Mouse (Mus musculus): ENCODE results near the gene Mut.

The Mut gene

GRCm38 (mm10) chr17:40934420-40935231 lies at the start of gene Mut, which contains the start of gene Cenpq:
TSS of gene Mut (plus strand) at chr17:40934685.
TSS of gene Cenpq (minus strand) at chr17:40935047.
- peak; percentile 86 for DNase-seq (ENCODE audit: extremely low spot score, low read depth, low spot score)

- no peak for DNase-seq (ENCODE audit: extremely low spot score, low read depth, low spot score)
Measured at GRCm38 (mm10) chr17:40885155-40885554, 49.3 kb upstream of the Mut start.

GRCm38 (mm10) chr17:40887849-40888536 lies 46.5 kb upstream of the Mut start:
- DNase-seq (ENCODE audit: extremely low spot score, low read depth, low spot score), result no peak

DNA sequence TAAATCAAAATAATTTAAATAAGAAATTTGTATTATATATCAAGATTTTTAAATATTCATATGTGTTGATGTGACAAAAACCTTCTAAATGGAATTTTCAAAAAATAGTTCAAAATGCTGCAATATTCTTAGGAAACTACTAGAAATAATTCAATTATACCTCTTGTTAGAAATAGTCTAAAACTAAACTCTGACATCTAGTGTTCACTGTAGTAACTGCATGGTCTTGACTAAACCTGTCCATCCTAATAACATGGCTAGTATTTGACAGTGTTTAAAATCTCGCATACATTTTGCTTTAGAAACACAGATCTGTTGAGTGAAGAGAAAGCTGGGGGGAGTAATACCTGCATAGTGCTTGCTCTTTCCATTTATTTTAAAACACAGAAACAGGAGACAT lies 37.6 kb upstream of the Mut start:
- no peak for DNase-seq (ENCODE audit: extremely low spot score, low read depth, low spot score)

DNA sequence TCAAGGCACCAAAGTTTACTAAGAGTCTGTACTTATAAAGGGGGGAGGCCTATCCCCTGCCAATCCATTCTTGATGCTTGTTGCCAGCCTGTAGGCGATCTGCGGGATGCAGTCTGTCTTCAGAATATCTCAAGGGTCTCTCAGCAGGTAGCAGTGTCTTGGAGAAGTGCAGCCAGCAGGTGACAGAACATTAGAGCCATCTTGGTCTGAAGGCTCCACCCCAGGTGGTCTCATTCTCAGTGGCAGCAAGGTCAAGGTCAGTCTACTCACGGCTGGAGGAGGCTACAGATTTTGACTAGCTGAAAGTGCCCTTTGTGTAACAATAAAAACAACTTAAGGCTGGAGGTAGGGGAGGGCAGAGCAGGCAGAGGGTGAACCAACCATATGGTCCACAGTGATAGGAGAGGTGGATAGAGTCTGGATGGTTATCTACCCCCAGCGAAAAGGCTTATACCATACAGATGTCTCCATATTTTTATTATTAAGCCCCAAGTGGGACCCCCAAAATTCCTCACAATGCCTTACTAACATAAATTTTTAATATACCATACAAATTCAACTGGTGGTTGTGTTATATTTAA lies 34.6 kb upstream of the Mut start:
- no peak for DNase-seq (ENCODE audit: extremely low spot score, low read depth, low spot score)

DNA sequence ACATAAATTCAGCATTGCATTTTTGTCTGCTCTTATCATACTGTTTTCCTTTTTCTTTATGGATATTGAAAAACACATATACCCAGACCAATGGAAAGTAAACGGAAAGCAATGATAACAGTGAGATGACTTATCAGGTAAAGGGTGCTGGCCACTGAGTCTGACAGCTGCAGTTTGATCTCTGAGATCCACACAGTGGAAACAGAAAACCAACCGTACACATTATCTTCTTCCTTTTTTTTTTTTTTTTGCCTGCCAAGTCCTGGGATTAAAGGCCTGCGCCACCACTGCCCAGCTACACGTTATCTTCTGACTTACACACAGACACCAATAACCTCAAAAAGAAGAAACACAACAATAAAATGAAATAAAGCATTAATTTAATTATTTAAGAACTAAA lies 31.1 kb upstream of the Mut start:
- no peak for DNase-seq (ENCODE audit: extremely low spot score, low read depth, low spot score)

GRCm38 (mm10) chr17:40904056-40904597 lies 30.4 kb upstream of the Mut start:
- no peak for DNase-seq (ENCODE audit: extremely low spot score, low read depth, low spot score)

DNA sequence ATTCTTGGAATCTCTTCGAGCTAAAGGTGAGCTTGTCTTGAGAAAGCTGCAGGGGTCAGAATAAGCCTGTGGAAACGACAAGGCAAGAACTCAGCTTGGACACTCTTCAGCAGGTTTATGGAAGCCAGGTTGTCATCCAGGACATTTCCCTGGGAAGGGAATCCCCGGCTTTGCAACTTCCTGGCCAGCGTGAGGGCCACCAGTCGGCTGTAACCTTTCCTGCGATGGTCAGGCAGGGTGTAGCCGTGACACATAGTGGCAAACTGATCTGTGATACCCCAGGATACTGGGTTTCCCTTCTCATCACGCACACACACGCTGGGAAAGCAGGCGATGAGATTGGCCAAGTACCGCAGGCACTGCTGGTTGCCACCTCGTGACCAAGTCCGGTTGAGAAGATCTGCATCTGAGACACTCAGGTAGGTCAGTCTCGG lies 29.7 kb upstream of the Mut start:
- no peak for DNase-seq (ENCODE audit: extremely low spot score, low read depth, low spot score)

DNA sequence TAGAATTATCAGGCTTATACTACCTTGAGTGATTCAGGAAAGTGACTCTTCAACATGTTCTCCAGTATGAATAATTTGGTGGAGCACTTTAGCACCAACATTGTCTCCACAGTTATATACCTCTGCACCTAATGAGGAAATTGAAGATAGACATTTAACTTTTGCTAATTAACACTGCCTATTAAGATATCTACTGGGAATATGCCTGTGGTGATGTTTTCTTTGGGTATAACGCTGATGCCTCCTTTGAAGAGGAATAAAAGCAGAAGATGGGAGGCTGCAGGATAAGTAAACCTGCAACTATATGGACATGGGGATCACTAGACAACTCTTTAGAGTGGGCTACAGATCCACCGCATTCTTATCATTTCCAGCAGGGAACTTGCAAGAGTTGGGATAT lies 20.2 kb upstream of the Mut start, which contains the start of gene Glyatl3:
Glyatl3 (minus strand) TSS at position 101 of the 400 bp plus-strand sequence.
- no peak for DNase-seq (ENCODE audit: extremely low spot score, low read depth, low spot score)

DNA sequence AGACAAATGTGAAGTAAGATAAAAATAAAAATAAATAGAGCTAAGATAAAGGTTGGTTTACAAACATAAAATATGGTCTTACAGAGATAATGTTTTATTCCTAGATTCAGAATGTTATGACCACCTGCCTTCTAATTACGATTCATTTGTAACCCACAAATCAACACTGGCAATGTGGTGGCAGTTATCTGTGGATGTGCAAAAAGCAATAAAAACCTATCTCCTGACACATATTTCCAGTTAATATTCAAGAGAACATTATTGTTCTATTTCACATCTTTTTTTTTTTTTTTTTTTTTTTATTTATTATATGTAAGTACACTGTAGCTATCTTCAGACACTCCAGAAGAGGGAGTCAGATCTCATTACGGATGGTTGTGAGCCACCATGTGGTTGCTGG lies 19.0 kb upstream of the Mut start:
- DNase-seq (ENCODE audit: extremely low spot score, low read depth, low spot score), result no peak

DNA sequence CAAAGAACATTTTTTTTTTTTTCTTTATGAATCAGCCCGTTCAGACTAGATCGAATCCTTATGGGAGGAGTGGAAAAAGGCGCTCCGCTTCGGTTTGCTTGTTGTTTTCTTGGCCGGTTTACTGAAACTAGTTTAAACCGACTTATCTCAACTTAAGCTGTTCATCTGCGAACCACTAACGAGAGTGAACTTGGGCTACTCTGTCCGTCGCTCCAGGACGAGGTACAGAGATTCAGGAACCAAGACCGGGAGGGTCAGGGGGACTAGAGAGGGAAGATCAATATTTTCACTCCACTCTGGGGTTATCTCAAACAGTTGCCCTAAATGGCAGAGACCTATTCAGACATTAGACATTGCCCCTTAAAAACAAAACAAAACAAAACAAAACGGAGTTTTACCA lies 500 bp upstream of the Mut start:
- no peak for DNase-seq (ENCODE audit: extremely low spot score, low read depth, low spot score)

- DNase-seq (ENCODE audit: extremely low spot score, low read depth, low spot score), result no peak
Measured at GRCm38 (mm10) chr17:40948518-40948917, 14.0 kb downstream of the Mut start.

GRCm38 (mm10) chr17:40977914-40978313 lies 43.4 kb downstream of the Mut start:
- DNase-seq (ENCODE audit: extremely low spot score, low read depth, low spot score), result no peak

GRCm38 (mm10) chr17:40992102-40992501 lies 57.6 kb downstream of the Mut start:
- DNase-seq (ENCODE audit: extremely low spot score, low read depth, low spot score), result no peak

Data from hindlimb bud, embryonic 11.5 days (tissue).